Mouse (Mus musculus) olfactory bulb, adult 2 months (tissue): ENCODE measurements around the gene Spata33.

Experiments
- CTCF ChIP-seq: fragments of 200-500 bp; IDR thresholded peaks from 2 replicates; pipeline ENCODE4 v1.5.1; 2012; ENCODE audit warnings: low read depth, mild to moderate bottlenecking, low read length, moderate library complexity; ENCODE audit not compliant: insufficient read depth
- POLR2A ChIP-seq: fragments of 200-500 bp; IDR thresholded peaks from 2 replicates; pipeline ENCODE4 v1.6.1; 2012; ENCODE audit warnings: mild to moderate bottlenecking, low read depth, low read length, moderate library complexity; ENCODE audit not compliant: insufficient read depth

- TF ChIP-seq POLR2A (no peak), CTCF (no peak)
These were observed 10.3 kb upstream of the Spata33 start for GRCm38 (mm10) chr8:123202288-123202687.
